Mouse (Mus musculus) liver, postnatal 0 days (tissue): ENCODE measurements at regions not wholly inside any gene's neighbourhood (a gene's known extent, or its start where the extent isn't known, plus 50 kb on each side); places are given as distances from the start of the nearest gene placed in this dataset.

Experiments used
- CTCF ChIP-seq: sonication (generic); IDR thresholded peaks from 2 replicates; pipeline ENCODE4 v1.5.1; 2016; ENCODE audit warnings: antibody characterized with exemption, low read depth
- EP300 ChIP-seq: IDR thresholded peaks from 2 replicates; pipeline ENCODE4 v1.6.1; 2016; ENCODE audit warnings: antibody characterized with exemption, low read depth, mild to moderate bottlenecking

DNA sequence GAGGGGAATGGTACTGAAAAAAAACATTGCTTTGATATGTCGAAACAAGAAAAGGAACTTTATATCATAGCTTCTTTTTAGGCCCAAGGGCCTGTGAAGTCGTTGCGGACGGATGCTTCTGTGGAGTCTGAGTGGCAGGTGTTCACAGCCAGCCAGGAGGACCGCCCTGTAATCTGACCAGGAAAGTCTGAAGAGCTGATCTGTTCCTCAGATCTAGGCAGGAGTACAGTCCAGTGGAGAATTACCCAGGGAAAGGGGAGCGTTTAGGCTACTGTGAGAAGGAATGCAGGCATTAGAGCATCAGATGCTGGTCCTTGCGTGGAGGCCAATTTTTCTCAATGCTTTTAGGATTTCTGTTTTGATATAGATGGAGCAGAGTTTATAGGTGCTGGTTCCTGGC, 306.1 kb upstream of the Ddhd1 start:
- TF ChIP-seq CTCF (no peak), EP300 (no peak)
